Mouse (Mus musculus) hindbrain, embryonic 10.5 days (tissue): ENCODE measurements around the gene Polm. TPM values are rescaled to one million over a fixed set of nuclear protein-coding genes. Genes with fewer than 3 reads are reported as not detected.
A peak's percentile ranks its signal among the peaks of the same experiment; 100 is the strongest.

Experiments used
- DNase-seq: peaks from one replicate; pipeline ENCODE4 v3.0.0-alpha.2; 2017; ENCODE audit warnings: low spot score
- H3K27ac ChIP-seq: fragments of 300-500 bp; sonication (generic); 2 replicates; pipeline ENCODE4 v1.5.1; 2016; ENCODE audit warnings: mild to moderate bottlenecking, moderate library complexity
- H3K27me3 ChIP-seq: fragments of 300-500 bp; sonication (generic); 2 replicates; pipeline ENCODE4 v1.6.1; 2016; ENCODE audit warnings: mild to moderate bottlenecking; ENCODE audit not compliant: poor library complexity, insufficient read depth, severe bottlenecking
- H3K36me3 ChIP-seq: fragments of 300-500 bp; sonication (generic); 2 replicates; pipeline ENCODE4 v1.6.1; 2016; ENCODE audit warnings: mild to moderate bottlenecking, moderate library complexity
- H3K4me1 ChIP-seq: fragments of 300-500 bp; sonication (generic); replicated peaks from 2 replicates; pipeline ENCODE4 v1.6.1; 2016; ENCODE audit warnings: mild to moderate bottlenecking
- H3K4me3 ChIP-seq: fragments of 300-500 bp; sonication (generic); 2 replicates; pipeline ENCODE4 v1.5.1; 2016; ENCODE audit warnings: mild to moderate bottlenecking, moderate library complexity
- H3K9me3 ChIP-seq: fragments of 300-500 bp; sonication (generic); 2 replicates; pipeline ENCODE4 v1.6.1; 2016; ENCODE audit warnings: mild to moderate bottlenecking, moderate library complexity
- WGBS: fragments of 180-500 bp; shearing (Covaris S2); methylation state at CpG from one replicate; pipeline ENCODE4 v1.1.7; 2016; 5-methylcytosine and 5-hydroxymethylcytosine counted together
- polyA plus RNA-seq: library from polyadenylated mRNA; unstranded; fragments of >200 nt; fragmentation: Nextera tagmentation; extraction: Ambion mirVana; gene quantifications from 2 replicates; pipeline ENCODE4 v1.2.1, GENCODE M21; 2016

The Polm gene
- polyA plus RNA-seq, 1 experiment from 2014 or later, result 9.5 TPM

DNA sequence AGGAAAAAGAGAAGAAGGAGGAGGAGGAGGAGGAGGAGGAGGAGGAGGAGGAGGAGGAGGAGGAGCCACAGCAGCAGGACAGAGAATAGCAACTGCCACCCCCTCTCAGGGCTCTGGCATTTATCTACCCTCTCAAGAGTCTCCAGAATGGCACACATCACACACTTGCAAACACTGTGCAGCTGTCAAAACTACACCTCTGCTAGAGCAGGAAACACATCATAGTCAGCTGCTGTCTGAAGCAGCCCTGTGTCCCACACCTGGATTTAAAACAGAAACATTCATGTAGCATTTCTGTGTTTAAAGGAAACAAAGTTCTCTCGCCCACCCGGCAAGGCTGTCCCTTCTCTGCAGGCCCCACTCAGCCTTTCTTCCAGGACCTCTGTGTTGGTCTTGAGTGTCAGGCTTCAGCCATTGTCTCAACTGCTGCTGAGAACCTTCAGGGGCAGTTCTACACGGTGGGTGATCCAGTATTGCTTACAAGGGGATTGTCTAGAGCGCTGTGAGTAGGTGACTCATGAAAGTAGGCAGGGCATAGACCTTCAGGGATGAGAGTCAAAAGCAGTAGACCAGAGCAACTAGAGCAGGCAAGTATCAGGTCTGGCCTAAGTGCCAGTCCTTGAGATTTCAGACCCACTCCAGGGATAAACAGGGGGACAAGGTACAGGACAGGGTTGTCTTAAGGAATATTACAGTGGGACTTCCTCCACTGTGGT lies 13.4 kb upstream of the Polm start:
- H3K27ac ChIP-seq, result no peak overlapping the region
- WGBS, result 66% methylated on average over 4 of the region's 4 CpGs
- peaks cover 19% of the 10 kb centered on the region; the same call in 1 of the 2 replicates for H3K4me1 ChIP-seq
- peaks cover 4% of the 10 kb centered on the region; the same call in 1 of the 2 replicates for H3K9me3 ChIP-seq
- no peak overlapping the region for H3K4me3 ChIP-seq
- H3K27me3 ChIP-seq, result no peaks in the 10 kb centered on the region
- no peaks in the 10 kb centered on the region for H3K36me3 ChIP-seq
- no peak for DNase-seq

GRCm38 (mm10) chr11:5850452-5850851 lies 12.6 kb upstream of the Polm start:
- Histone ChIP-seq H3K4me1 (peaks cover 15% of the 10 kb centered on the region; the same call in 1 of the 2 replicates), H3K4me3 (no peak overlapping the region), H3K36me3 (no peaks in the 10 kb centered on the region), H3K27ac (no peak overlapping the region), H3K27me3 (no peaks in the 10 kb centered on the region), H3K9me3 (peaks cover 4% of the 10 kb centered on the region; the same call in 1 of the 2 replicates)
- WGBS, result 77% methylated on average over 5 of the region's 5 CpGs
- no peak for DNase-seq

- peaks cover 4% of the 10 kb centered on the region; the same call in 1 of the 2 replicates for H3K9me3 ChIP-seq
- H3K4me1 ChIP-seq, result peaks cover 15% of the 10 kb centered on the region; the same call in 1 of the 2 replicates
- WGBS, result 79% methylated on average over 2 of the region's 2 CpGs
- no peaks in the 10 kb centered on the region for H3K36me3 ChIP-seq
- H3K4me3 ChIP-seq, result no peak overlapping the region
- no peaks in the 10 kb centered on the region for H3K27me3 ChIP-seq
- H3K27ac ChIP-seq, result no peak overlapping the region; the same call in 1 of the 2 replicates
- no peak for DNase-seq
Observed at GRCm38 (mm10) chr11:5849316-5849715, 11.5 kb upstream of the Polm start.

DNA sequence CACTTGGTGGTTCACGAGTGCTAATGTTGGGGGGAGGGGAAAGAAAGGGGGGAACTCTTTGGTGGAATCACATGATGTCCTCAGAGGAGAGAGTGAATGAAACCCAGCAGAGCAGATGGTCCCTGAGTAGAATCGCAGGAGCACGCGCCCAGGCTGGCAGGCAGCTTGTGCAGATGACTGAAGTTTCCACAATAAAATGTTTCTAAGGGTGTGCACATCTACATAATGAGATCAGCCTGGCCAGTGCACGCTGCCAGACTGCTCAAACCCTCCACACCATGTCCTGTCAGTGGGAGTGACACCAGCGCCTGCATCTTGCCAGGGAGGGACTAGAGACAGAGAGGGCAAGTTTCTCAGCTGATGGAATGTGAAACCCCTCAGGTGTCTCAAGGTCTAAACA lies 10.9 kb upstream of the Polm start:
- H3K27ac ChIP-seq, result no peak overlapping the region; the same call in 1 of the 2 replicates
- no peaks in the 10 kb centered on the region for H3K27me3 ChIP-seq
- peaks cover 4% of the 10 kb centered on the region; the same call in 1 of the 2 replicates for H3K9me3 ChIP-seq
- peak; percentile 12 for DNase-seq
- H3K4me1 ChIP-seq, result peaks cover 15% of the 10 kb centered on the region; the same call in 1 of the 2 replicates
- 60% methylated on average over 6 of the region's 6 CpGs for WGBS
- H3K4me3 ChIP-seq, result no peak overlapping the region
- no peaks in the 10 kb centered on the region for H3K36me3 ChIP-seq

GRCm38 (mm10) chr11:5846639-5847345 lies 9.0 kb upstream of the Polm start:
- no peak overlapping the region for H3K4me3 ChIP-seq
- WGBS, result 73% methylated on average over 7 of the region's 7 CpGs
- H3K9me3 ChIP-seq, result peaks cover 9% of the 10 kb centered on the region; the same call in 1 of the 2 replicates
- peaks cover 11% of the 10 kb centered on the region; the same call in 1 of the 2 replicates for H3K4me1 ChIP-seq
- no peaks in the 10 kb centered on the region for H3K36me3 ChIP-seq
- no peak overlapping the region for H3K27ac ChIP-seq
- H3K27me3 ChIP-seq, result no peaks in the 10 kb centered on the region
- DNase-seq, result no peak

GRCm38 (mm10) chr11:5843131-5843530 lies 5.3 kb upstream of the Polm start:
- Histone ChIP-seq H3K9me3 (peaks cover 9% of the 10 kb centered on the region; the same call in 1 of the 2 replicates), H3K4me1 (no peaks in the 10 kb centered on the region), H3K27me3 (no peaks in the 10 kb centered on the region), H3K36me3 (no peaks in the 10 kb centered on the region), H3K27ac (no peak overlapping the region), H3K4me3 (no peak overlapping the region)
- no peak for DNase-seq
- 91% methylated on average over 3 of the region's 3 CpGs for WGBS

DNA sequence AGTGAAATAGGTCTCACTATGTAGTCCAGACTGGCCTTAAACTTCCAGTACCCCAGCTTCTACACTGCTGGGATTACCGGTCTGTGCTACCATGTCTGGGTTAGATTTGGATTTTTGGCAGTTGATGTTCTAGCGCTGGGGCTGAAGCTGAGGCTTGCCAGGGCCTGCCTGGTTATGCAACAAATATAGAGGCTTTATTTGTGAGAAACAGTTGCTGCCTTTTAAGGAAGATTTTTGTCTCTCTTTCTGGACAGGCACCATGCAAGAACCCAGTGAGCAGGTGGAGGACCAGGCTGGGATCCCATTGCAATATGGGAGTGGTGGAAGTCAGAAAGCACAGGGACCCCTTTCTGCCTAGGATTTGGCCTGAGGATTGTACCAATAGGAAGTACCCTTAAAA lies 3.9 kb upstream of the Polm start:
- no peak for DNase-seq
- H3K27me3 ChIP-seq, result no peaks in the 10 kb centered on the region

DNA sequence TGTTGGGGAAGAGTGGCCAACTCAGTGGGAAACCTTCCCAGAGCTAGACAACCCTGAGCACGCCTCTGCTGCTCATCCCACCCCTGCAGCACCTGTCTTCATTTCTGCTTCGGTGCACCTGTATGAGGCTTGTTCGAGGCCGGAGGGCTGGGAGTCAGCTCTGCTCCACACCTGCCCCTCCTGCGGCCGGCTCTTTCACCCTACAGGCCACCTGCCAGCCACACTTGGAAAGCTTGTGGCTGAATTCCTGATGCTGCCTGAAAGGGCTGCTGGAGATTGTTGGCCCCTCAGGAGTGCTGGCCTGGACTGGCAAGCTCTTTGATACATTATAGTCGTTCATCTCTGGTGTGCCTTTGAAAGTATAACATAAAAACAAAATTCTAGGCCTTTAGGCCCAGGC lies 2.5 kb upstream of the Polm start:
- DNase-seq, result no peak
- Histone ChIP-seq H3K4me1 (peaks cover 15% of the 10 kb centered on the region), H3K9me3 (0 out of 2 replicates have a peak, but pooled peaks cover 5% of the 10 kb centered on the region), H3K4me3 (no peak overlapping the region), H3K27ac (no peak overlapping the region), H3K27me3 (no peaks in the 10 kb centered on the region), H3K36me3 (peaks cover under 1% of the 10 kb centered on the region; the same call in 1 of the 2 replicates)
- WGBS, result 84% methylated on average over 7 of the region's 7 CpGs

More for the DNA sequence above, 3.9 kb upstream of the Polm start:
- Histone ChIP-seq H3K4me3 (no peak overlapping the region), H3K27ac (no peak overlapping the region), H3K9me3 (0 out of 2 replicates have a peak, but pooled peaks cover 5% of the 10 kb centered on the region), H3K4me1 (peaks cover 7% of the 10 kb centered on the region), H3K36me3 (no peaks in the 10 kb centered on the region)
- WGBS, result 95% methylated on average over 2 of the region's 2 CpGs

DNA sequence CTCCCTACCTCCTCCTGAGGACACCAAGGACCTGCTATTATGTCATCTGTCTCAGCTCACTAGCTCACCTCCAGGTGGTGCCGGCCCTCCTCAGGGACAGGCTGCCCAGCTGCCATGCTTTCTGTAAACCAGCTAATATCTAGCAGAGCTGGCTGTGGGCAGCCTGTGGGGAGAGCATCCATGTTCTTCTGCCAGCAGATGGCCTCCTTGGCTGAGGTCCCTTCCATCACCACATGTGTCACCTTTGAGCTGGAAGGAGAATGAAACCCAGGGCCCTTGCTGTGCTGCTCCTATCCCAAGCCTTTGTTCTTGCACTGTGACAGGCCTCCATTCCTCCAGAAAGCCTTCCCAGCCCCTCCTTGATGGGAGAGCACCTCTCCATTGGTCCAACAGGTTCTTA lies 1.7 kb downstream of the Polm start:
- DNase-seq, result peak; percentile 15
- no peaks in the 10 kb centered on the region for H3K9me3 ChIP-seq
- peaks cover 40% of the 10 kb centered on the region for H3K36me3 ChIP-seq
- H3K4me1 ChIP-seq, result peaks cover 15% of the 10 kb centered on the region
- H3K4me3 ChIP-seq, result no peak overlapping the region
- 50% methylated on average over 1 of the region's 1 CpGs for WGBS
- no peak overlapping the region for H3K27ac ChIP-seq
- no peaks in the 10 kb centered on the region for H3K27me3 ChIP-seq

DNA sequence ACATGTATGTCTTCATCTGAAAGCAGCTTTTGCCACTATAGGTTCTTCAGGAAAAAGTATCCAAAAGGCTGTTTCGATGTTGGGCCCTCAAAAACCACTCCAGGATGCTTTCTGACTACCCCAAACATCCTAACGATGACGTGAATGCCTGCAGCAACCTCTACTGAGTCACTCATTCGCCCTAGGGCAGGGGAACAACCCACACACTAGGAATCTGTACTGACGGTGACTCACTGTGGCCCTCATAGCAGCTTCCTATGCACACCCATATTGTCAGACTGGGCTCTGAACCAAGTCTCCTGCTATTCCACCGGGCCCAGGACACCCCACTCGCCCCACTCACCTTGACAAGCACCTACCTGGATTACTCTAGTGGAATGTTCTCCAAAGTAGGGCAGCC lies 2.8 kb downstream of the Polm start:
- no peak for DNase-seq
- Histone ChIP-seq H3K27me3 (no peaks in the 10 kb centered on the region), H3K27ac (no peak overlapping the region), H3K4me1 (peaks cover 15% of the 10 kb centered on the region), H3K9me3 (no peaks in the 10 kb centered on the region), H3K4me3 (no peak overlapping the region), H3K36me3 (peaks cover 49% of the 10 kb centered on the region)
- 89% methylated on average over 7 of the region's 7 CpGs for WGBS

DNA sequence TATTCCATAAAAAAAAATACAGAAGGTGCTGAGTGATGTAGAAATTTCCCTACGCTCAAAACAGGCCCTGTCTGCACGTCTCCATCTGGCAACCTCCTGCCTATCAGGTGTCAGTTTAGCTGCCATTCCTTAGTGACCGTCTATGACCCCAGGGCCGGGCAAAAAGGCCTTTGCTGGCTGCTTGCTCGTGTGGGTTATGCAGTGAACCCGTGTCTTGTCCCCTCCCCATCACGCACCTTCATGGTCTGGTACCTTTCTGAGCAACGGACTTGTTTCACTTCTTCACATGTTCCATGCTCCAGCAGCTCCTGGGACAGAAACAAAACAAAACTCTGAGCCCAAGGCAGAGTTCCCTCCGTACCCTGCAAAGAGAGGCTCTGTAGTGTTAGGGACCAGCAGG lies 3.3 kb downstream of the Polm start:
- H3K27ac ChIP-seq, result no peak overlapping the region
- no peak for DNase-seq
- H3K4me3 ChIP-seq, result no peak overlapping the region; the same call in 1 of the 2 replicates
- peaks cover 55% of the 10 kb centered on the region for H3K36me3 ChIP-seq
- H3K9me3 ChIP-seq, result no peaks in the 10 kb centered on the region
- 85% methylated on average over 9 of the region's 9 CpGs for WGBS
- H3K4me1 ChIP-seq, result peaks cover 15% of the 10 kb centered on the region
- no peaks in the 10 kb centered on the region for H3K27me3 ChIP-seq

GRCm38 (mm10) chr11:5829327-5829726 lies 8.5 kb downstream of the Polm start:
- Histone ChIP-seq H3K27ac (no peak overlapping the region), H3K9me3 (no peaks in the 10 kb centered on the region), H3K36me3 (peaks cover 67% of the 10 kb centered on the region), H3K4me3 (no peak overlapping the region), H3K27me3 (no peaks in the 10 kb centered on the region), H3K4me1 (no peaks in the 10 kb centered on the region)
- no peak for DNase-seq
- 95% methylated on average over 12 of the region's 12 CpGs for WGBS
